Mouse (Mus musculus): ENCODE data around the gene Frs2. TPM values are rescaled to one million over a fixed set of nuclear protein-coding genes. Genes with fewer than 3 reads are reported as not detected.
A peak's percentile ranks its signal among the peaks of the same experiment; 100 is the strongest.

The Frs2 gene
- polyA plus RNA-seq, 1 experiment from 2014 or later: 11.9 TPM

- no peak for TF ChIP-seq CTCF (IDR thresholded peaks at IDR 0.05; ENCODE audit: low read depth)
- no peak for TF ChIP-seq EP300 (optimal IDR thresholded peaks at IDR 0.05)
- 24% methylated on average over 3 of the region's 3 CpGs for WGBS
- H3K27ac ChIP-seq (replicated peaks): no peak overlapping the region
- ATAC-seq (ENCODE audit: low FRiP score, low TSS enrichment) (no peak), DNase-seq (ENCODE audit: low spot score) (no peak)
- H3K4me2 ChIP-seq (replicated peaks; ENCODE audit: low read depth): no peak overlapping the region
- no peaks in the 10 kb centered on the region for H3K27me3 ChIP-seq (ENCODE audit: control insufficient read depth, insufficient read depth, low read length)
- no peaks in the 10 kb centered on the region for H3K4me1 ChIP-seq (replicated peaks; ENCODE audit: control insufficient read depth, insufficient read depth)
- H3K9ac ChIP-seq (ENCODE audit: low read length): no peak overlapping the region
- no peaks in the 10 kb centered on the region for H3K36me3 ChIP-seq (ENCODE audit: control insufficient read depth, insufficient read depth, low read length)
- H3K9me3 ChIP-seq (ENCODE audit: control insufficient read depth, low read length): no peaks in the 10 kb centered on the region
- H3K4me3 ChIP-seq (ENCODE audit: low read depth, low read length): no peak overlapping the region
These were observed 32.8 kb upstream of the Frs2 start for GRCm38 (mm10) chr10:117181098-117181497.

- DNase-seq (ENCODE audit: low spot score) (peak; percentile 23), ATAC-seq (ENCODE audit: low FRiP score, low TSS enrichment) (peak; percentile 66)
- H3K4me2 ChIP-seq (replicated peaks; ENCODE audit: low read depth): 0 out of 2 replicates have a peak overlapping the region, but pooled peaks have one; percentile 36
- no peaks in the 10 kb centered on the region for H3K27me3 ChIP-seq (ENCODE audit: control insufficient read depth, insufficient read depth, low read length)
- no peak overlapping the region for H3K4me3 ChIP-seq (ENCODE audit: low read depth, low read length)
- H3K9ac ChIP-seq (ENCODE audit: low read length): no peak overlapping the region
- 63% methylated on average over 12 of the region's 12 CpGs for WGBS
- TF ChIP-seq EP300 (optimal IDR thresholded peaks at IDR 0.05) (no peak), CTCF (IDR thresholded peaks at IDR 0.05; ENCODE audit: low read depth) (no peak)
- H3K36me3 ChIP-seq (ENCODE audit: control insufficient read depth, insufficient read depth, low read length): no peaks in the 10 kb centered on the region
- no peaks in the 10 kb centered on the region for H3K4me1 ChIP-seq (replicated peaks; ENCODE audit: control insufficient read depth, insufficient read depth)
- no peaks in the 10 kb centered on the region for H3K9me3 ChIP-seq (ENCODE audit: control insufficient read depth, low read length)
- H3K27ac ChIP-seq (replicated peaks): peak overlapping the region; percentile 30; the same call in 1 of the 2 replicates
These were observed 26.3 kb upstream of the Frs2 start for GRCm38 (mm10) chr10:117174645-117175044.

- Histone ChIP-seq H3K4me2 (replicated peaks; ENCODE audit: low read depth) (peak overlapping the region; percentile 36), H3K4me3 (ENCODE audit: low read depth, low read length) (no peak overlapping the region), H3K4me1 (replicated peaks; ENCODE audit: control insufficient read depth, insufficient read depth) (no peaks in the 10 kb centered on the region), H3K9me3 (ENCODE audit: control insufficient read depth, low read length) (no peaks in the 10 kb centered on the region), H3K9ac (ENCODE audit: low read length) (no peak overlapping the region), H3K27ac (replicated peaks) (peak overlapping the region; percentile 45; the same call in 1 of the 2 replicates), H3K36me3 (ENCODE audit: control insufficient read depth, insufficient read depth, low read length) (no peaks in the 10 kb centered on the region), H3K27me3 (ENCODE audit: control insufficient read depth, insufficient read depth, low read length) (no peaks in the 10 kb centered on the region)
- ATAC-seq (ENCODE audit: low FRiP score, low TSS enrichment): peak; percentile 68; the same call in 1 of the 2 replicates
- peak; percentile 50 for DNase-seq (ENCODE audit: low spot score)
- WGBS: 38% methylated on average over 12 of the region's 13 CpGs
- TF ChIP-seq CTCF (IDR thresholded peaks at IDR 0.05; ENCODE audit: low read depth): no peak
- no peak for TF ChIP-seq EP300 (optimal IDR thresholded peaks at IDR 0.05)
These were observed 25.5 kb upstream of the Frs2 start for GRCm38 (mm10) chr10:117173566-117174438.

GRCm38 (mm10) chr10:117173111-117173510 lies 24.8 kb upstream of the Frs2 start:
- peak; percentile 64; the same call in 1 of the 2 replicates for ATAC-seq (ENCODE audit: low FRiP score, low TSS enrichment)
- no peaks in the 10 kb centered on the region for H3K27me3 ChIP-seq (ENCODE audit: control insufficient read depth, insufficient read depth, low read length)
- H3K36me3 ChIP-seq (ENCODE audit: control insufficient read depth, insufficient read depth, low read length): no peaks in the 10 kb centered on the region
- no peaks in the 10 kb centered on the region for H3K4me1 ChIP-seq (replicated peaks; ENCODE audit: control insufficient read depth, insufficient read depth)
- H3K4me2 ChIP-seq (replicated peaks; ENCODE audit: low read depth): no peak overlapping the region
- H3K27ac ChIP-seq (replicated peaks): no peak overlapping the region
- DNase-seq (ENCODE audit: low spot score): no peak
- no peak overlapping the region for H3K9ac ChIP-seq (ENCODE audit: low read length)
- TF ChIP-seq CTCF (IDR thresholded peaks at IDR 0.05; ENCODE audit: low read depth): no peak
- TF ChIP-seq EP300 (optimal IDR thresholded peaks at IDR 0.05): no peak
- 81% methylated on average over 1 of the region's 1 CpGs for WGBS
- H3K9me3 ChIP-seq (ENCODE audit: control insufficient read depth, low read length): no peaks in the 10 kb centered on the region
- no peak overlapping the region for H3K4me3 ChIP-seq (ENCODE audit: low read depth, low read length)

- Histone ChIP-seq H3K4me3 (ENCODE audit: low read depth, low read length) (no peak overlapping the region), H3K4me1 (replicated peaks; ENCODE audit: control insufficient read depth, insufficient read depth) (no peaks in the 10 kb centered on the region), H3K27ac (replicated peaks) (no peak overlapping the region), H3K36me3 (ENCODE audit: control insufficient read depth, insufficient read depth, low read length) (no peaks in the 10 kb centered on the region), H3K9ac (ENCODE audit: low read length) (no peak overlapping the region), H3K4me2 (replicated peaks; ENCODE audit: low read depth) (no peak overlapping the region), H3K9me3 (ENCODE audit: control insufficient read depth, low read length) (no peaks in the 10 kb centered on the region), H3K27me3 (ENCODE audit: control insufficient read depth, insufficient read depth, low read length) (no peaks in the 10 kb centered on the region)
- TF ChIP-seq EP300 (optimal IDR thresholded peaks at IDR 0.05): no peak
- TF ChIP-seq CTCF (IDR thresholded peaks at IDR 0.05; ENCODE audit: low read depth): no peak
- ATAC-seq (ENCODE audit: low FRiP score, low TSS enrichment): no peak
- 21% methylated on average over 3 of the region's 3 CpGs for WGBS
- no peak for DNase-seq (ENCODE audit: low spot score)
These were observed 23.7 kb upstream of the Frs2 start for GRCm38 (mm10) chr10:117172069-117172468.
